9 mouse cellular contexts compared by ENCODE assay signal in genomic region chr2:180822476-180822875, GRCm38 (mm10). TPM values are rescaled to one million over a fixed set of nuclear protein-coding genes. Genes with fewer than 3 reads are reported as not detected.
DNase-seq lines count a peak whose midpoint lies in the region; ATAC-seq and TF ChIP-seq lines count a peak whose summit lies in the region.
"Had no signal": no experiment of that assay in that cellular context is flagged by ENCODE, and none has a peak within 500 bp of the region (broad histone marks: within the 10 kb centered on the region; RNA-seq: fewer than 3 reads in every experiment).

No protein-coding gene starts in this region.

- no peaks in the 10 kb centered on the region for H3K36me3 ChIP-seq in testis, adult 2 months (ENCODE audit: control insufficient read depth, insufficient read depth, low read length)
- no peaks in the 10 kb centered on the region for H3K36me3 ChIP-seq in hindbrain, postnatal 0 days (ENCODE audit: insufficient read depth, low read length)
- no peaks in the 10 kb centered on the region for H3K36me3 ChIP-seq in lung, embryonic 14.5 days (ENCODE audit: insufficient read depth)
- H3K36me3 ChIP-seq: embryonic facial prominence, embryonic 13.5 days had no signal

- peak overlapping the region; percentile 84 for H3K4me3 ChIP-seq in testis, adult 2 months (ENCODE audit: control insufficient read depth, low read depth, low read length)
- H3K4me3 ChIP-seq in hindbrain, postnatal 0 days (ENCODE audit: low read length): no peak overlapping the region
- H3K4me3 ChIP-seq in lung, embryonic 14.5 days (ENCODE audit: low read depth, low read length): no peak overlapping the region
- H3K4me3 ChIP-seq: embryonic facial prominence, embryonic 13.5 days had no signal

- no peaks in the 10 kb centered on the region for H3K9me3 ChIP-seq in hindbrain, postnatal 0 days (ENCODE audit: low read length)
- no peaks in the 10 kb centered on the region for H3K9me3 ChIP-seq in lung, embryonic 14.5 days (ENCODE audit: low read depth, low read length)
- H3K9me3 ChIP-seq: embryonic facial prominence, embryonic 13.5 days had no signal

- no peaks in the 10 kb centered on the region for H3K4me1 ChIP-seq in testis, adult 2 months (ENCODE audit: control insufficient read depth, insufficient read depth, low read length)
- H3K4me1 ChIP-seq in hindbrain, postnatal 0 days (ENCODE audit: insufficient read depth, low read length): 0 out of 2 replicates have a peak, but pooled peaks cover 4% of the 10 kb centered on the region
- H3K4me1 ChIP-seq in lung, embryonic 14.5 days (ENCODE audit: insufficient read depth): no peaks in the 10 kb centered on the region
- H3K4me1 ChIP-seq: embryonic facial prominence, embryonic 13.5 days had no signal

- H3K27ac ChIP-seq in testis, adult 2 months (ENCODE audit: control insufficient read depth, insufficient read depth, low read depth, low read length): no peak overlapping the region
- no peak overlapping the region for H3K27ac ChIP-seq in hindbrain, postnatal 0 days
- no peak overlapping the region for H3K27ac ChIP-seq in lung, embryonic 14.5 days (ENCODE audit: low read depth)
- H3K27ac ChIP-seq: embryonic facial prominence, embryonic 13.5 days had no signal

- H3K4me2 ChIP-seq in hindbrain, postnatal 0 days (ENCODE audit: low read depth, low read length): no peak overlapping the region
- no peak overlapping the region for H3K4me2 ChIP-seq in lung, embryonic 14.5 days
- H3K4me2 ChIP-seq: embryonic facial prominence, embryonic 13.5 days had no signal

- no peaks in the 10 kb centered on the region for H3K27me3 ChIP-seq in testis, adult 2 months (ENCODE audit: control insufficient read depth, insufficient read depth, low read length)
- H3K27me3 ChIP-seq in hindbrain, postnatal 0 days (ENCODE audit: insufficient read depth, low read length): no peaks in the 10 kb centered on the region
- H3K27me3 ChIP-seq in lung, embryonic 14.5 days (ENCODE audit: insufficient read depth, low read length): no peaks in the 10 kb centered on the region

- no peak for TF ChIP-seq POLR2A in testis, adult 2 months (IDR thresholded peaks at IDR 0.05; ENCODE audit: control insufficient read depth, low read depth, low read length)

- 29% methylated on average over 6 of the region's 6 CpGs for WGBS in hindbrain, postnatal 0 days
- 21% methylated on average over 6 of the region's 6 CpGs for WGBS in lung, embryonic 14.5 days

- H3K9ac ChIP-seq in hindbrain, postnatal 0 days (replicated peaks; ENCODE audit: low read length): no peak overlapping the region
- no peak overlapping the region for H3K9ac ChIP-seq in lung, embryonic 14.5 days
- H3K9ac ChIP-seq: embryonic facial prominence, embryonic 13.5 days had no signal

- 0 out of 2 replicates have a peak, but pooled peaks have one; percentile 34 for ATAC-seq in cerebellum, adult (ENCODE audit: insufficient number of reproducible peaks, low FRiP score, low TSS enrichment)
- ATAC-seq in hindbrain, postnatal 0 days: peak; percentile 61
- peak; percentile 44; the same call in 1 of the 2 replicates for ATAC-seq in lung, embryonic 14.5 days (ENCODE audit: insufficient read depth)

- TF ChIP-seq CTCF in testis, adult 2 months (IDR thresholded peaks at IDR 0.05; ENCODE audit: control insufficient read depth, insufficient read depth, insufficient replicate concordance, low read depth, low read length): peak; percentile 26; the same call in 1 of the 2 replicates
- TF ChIP-seq CTCF in hindbrain, postnatal 0 days (IDR thresholded peaks at IDR 0.05; ENCODE audit: low read depth): peak; percentile 82
- peak; percentile 53 for TF ChIP-seq CTCF in lung, embryonic 14.5 days (IDR thresholded peaks at IDR 0.05; ENCODE audit: low read depth)

- DNase-seq in testis, postnatal 14 days (ENCODE audit: low spot score): no peak
- DNase-seq in frontal cortex, postnatal 14 days (ENCODE audit: low spot score in 2 of 2): peak; percentile 70 to 77
- DNase-seq in hindbrain, postnatal 0 days (ENCODE audit: low spot score): peak; percentile 82
- DNase-seq in lung, embryonic 14.5 days: peak; percentile 59
- DNase-seq in right cerebral cortex, postnatal 10 days (ENCODE audit: low spot score in 2 of 2): peak; percentile 79 to 84
- DNase-seq in spleen, adult 12 weeks (ENCODE audit: low spot score): no peak

RNA-seq across cellular contexts. Expression of gene Bhlhe23, which starts 45.8 kb away (rescaled TPM):
- 0.05 and 0.16 TPM in 2 replicates for polyA plus RNA-seq in testis, adult 2 months (2012; rRNA removed)
- 0.72 and 0.73 TPM in 2 replicates for total RNA-seq in hindbrain, postnatal 0 days (2014; rRNA removed)
- 0.23 and 0.49 TPM in 2 replicates for polyA plus RNA-seq in hindbrain, postnatal 0 days (2015; fragmentation: Nextera tagmentation; extraction: Ambion mirVana)
- polyA plus RNA-seq in lung, embryonic 14.5 days (2014; fragmentation: Nextera tagmentation; extraction: Ambion mirVana): not detected in 2 replicates
- polyA plus RNA-seq: embryonic facial prominence, embryonic 13.5 days had no signal

Comparison
In these comparisons a context has a peak if more than half of its experiments do, and no peak if none do; other contexts are left out.
1. CTCF ChIP-seq: peak in every context shown above with its lines; median percentile 82 in hindbrain, postnatal 0 days; 53 in lung, embryonic 14.5 days; 26 in testis, adult 2 months.
2. DNase-seq: peak in frontal cortex, postnatal 14 days (2 of 2), hindbrain, postnatal 0 days (single experiment), lung, embryonic 14.5 days (single experiment) and right cerebral cortex, postnatal 10 days (2 of 2); none in testis, postnatal 14 days (single experiment) and spleen, adult 12 weeks (single experiment).
3. Peak in every context shown above with its lines, with median percentiles within 50 percentile points of each other: ATAC-seq.